Mouse (Mus musculus) forebrain, embryonic 10.5 days (tissue): Measurements from ENCODE around the gene Foxn3. TPM values are rescaled to one million over a fixed set of nuclear protein-coding genes. Genes with fewer than 3 reads are reported as not detected.

Source experiments
- DNase-seq: peaks from one replicate; pipeline ENCODE4 v3.0.0-alpha.2; 2017; ENCODE audit warnings: low spot score; ENCODE audit errors: extremely low spot score
- H3K27ac ChIP-seq: fragments of 300-500 bp; sonication (generic); 2 replicates; pipeline ENCODE4 v1.5.1; 2016; ENCODE audit warnings: mild to moderate bottlenecking
- H3K27me3 ChIP-seq: fragments of 300-500 bp; sonication (generic); 2 replicates; pipeline ENCODE4 v1.6.1; 2016; ENCODE audit warnings: mild to moderate bottlenecking; ENCODE audit not compliant: poor library complexity, severe bottlenecking
- H3K36me3 ChIP-seq: fragments of 300-500 bp; sonication (generic); replicated peaks from 2 replicates; pipeline ENCODE4 v1.6.1; 2016; ENCODE audit warnings: mild to moderate bottlenecking, moderate library complexity
- H3K4me1 ChIP-seq: fragments of 300-500 bp; sonication (generic); 2 replicates; pipeline ENCODE4 v1.6.1; 2016
- H3K4me3 ChIP-seq: fragments of 300-500 bp; sonication (generic); 2 replicates; pipeline ENCODE4 v1.5.1; 2016; ENCODE audit warnings: mild to moderate bottlenecking, moderate library complexity
- H3K9me3 ChIP-seq: fragments of 300-500 bp; sonication (generic); 2 replicates; pipeline ENCODE4 v1.6.1; 2016; ENCODE audit warnings: mild to moderate bottlenecking, moderate library complexity
- WGBS: fragments of 180-500 bp; shearing (Covaris S2); methylation state at CpG from one replicate; pipeline ENCODE4 v1.1.7; 2016; 5-methylcytosine and 5-hydroxymethylcytosine counted together
- polyA plus RNA-seq: library from polyadenylated mRNA; unstranded; fragments of >200 nt; fragmentation: Nextera tagmentation; extraction: Ambion mirVana; gene quantifications from 2 replicates; pipeline ENCODE4 v1.2.1, GENCODE M21; 2016

Gene Foxn3
- polyA plus RNA-seq, 1 experiment from 2014 or later: 47.3 TPM

DNA sequence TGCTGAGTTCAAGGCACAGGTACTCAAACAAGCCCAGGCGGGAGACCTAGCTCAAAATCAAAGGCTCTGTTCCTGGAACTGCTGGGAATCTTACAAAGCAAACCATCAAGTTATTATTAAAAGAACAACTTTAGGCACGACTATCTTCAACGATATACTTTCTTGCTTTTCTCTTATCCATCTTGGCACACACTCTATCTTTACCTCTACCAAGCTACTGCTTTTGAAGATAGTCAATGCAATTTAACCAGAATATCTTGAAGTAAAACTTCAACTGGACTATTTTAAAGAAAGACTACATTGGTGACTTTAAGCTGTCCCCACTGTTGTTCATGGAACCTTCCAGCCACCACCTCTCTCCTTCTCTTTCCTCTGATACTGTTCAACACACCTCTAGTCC, 185.7 kb downstream of the Foxn3 start:
- Histone ChIP-seq H3K9me3 (peaks cover 15% of the 10 kb centered on the region), H3K27ac (no peak overlapping the region), H3K27me3 (no peaks in the 10 kb centered on the region), H3K4me1 (peaks cover 19% of the 10 kb centered on the region; the same call in 1 of the 2 replicates), H3K4me3 (no peak overlapping the region), H3K36me3 (peaks cover 80% of the 10 kb centered on the region)
- DNase-seq: no peak
- 88% methylated on average over 3 of the region's 3 CpGs for WGBS

GRCm38 (mm10) chr12:99377069-99377468, 186.3 kb downstream of the Foxn3 start:
- peaks cover 19% of the 10 kb centered on the region; the same call in 1 of the 2 replicates for H3K4me1 ChIP-seq
- no peaks in the 10 kb centered on the region for H3K27me3 ChIP-seq
- no peak for DNase-seq
- 88% methylated on average over 10 of the region's 10 CpGs for WGBS
- no peak overlapping the region for H3K27ac ChIP-seq
- peaks cover 15% of the 10 kb centered on the region for H3K9me3 ChIP-seq
- H3K4me3 ChIP-seq: no peak overlapping the region
- H3K36me3 ChIP-seq: peaks cover 75% of the 10 kb centered on the region

- peaks cover 17% of the 10 kb centered on the region; the same call in 1 of the 2 replicates for H3K4me1 ChIP-seq
- no peak overlapping the region for H3K4me3 ChIP-seq
- WGBS: 94% methylated on average over 8 of the region's 8 CpGs
- H3K36me3 ChIP-seq: peaks cover 64% of the 10 kb centered on the region
- peaks cover 15% of the 10 kb centered on the region for H3K9me3 ChIP-seq
- H3K27me3 ChIP-seq: no peaks in the 10 kb centered on the region
- no peak for DNase-seq
- no peak overlapping the region for H3K27ac ChIP-seq
Observed at GRCm38 (mm10) chr12:99375878-99376454, 187.4 kb downstream of the Foxn3 start.

DNA sequence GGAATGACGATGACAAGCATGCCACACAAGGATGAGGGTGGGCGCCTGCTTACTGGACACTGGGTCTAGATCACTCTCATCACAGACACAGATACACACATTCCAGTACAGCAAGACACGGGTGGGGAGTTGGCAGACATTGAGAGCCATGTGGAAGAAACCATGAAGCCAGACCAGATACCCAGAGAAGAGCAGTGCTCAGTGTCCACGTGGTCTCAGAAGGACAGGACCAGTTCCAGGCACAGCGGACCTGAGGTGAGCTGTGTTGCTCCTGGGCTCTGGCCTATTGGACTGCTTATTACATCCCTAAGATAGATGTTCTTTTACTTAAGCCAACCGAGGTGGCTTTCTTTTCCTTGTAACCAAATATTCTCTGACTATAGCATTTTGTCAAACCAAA, 188.0 kb downstream of the Foxn3 start:
- Histone ChIP-seq H3K9me3 (peaks cover 15% of the 10 kb centered on the region), H3K27ac (no peak overlapping the region), H3K4me1 (peaks cover 18% of the 10 kb centered on the region; the same call in 1 of the 2 replicates), H3K36me3 (peaks cover 61% of the 10 kb centered on the region), H3K4me3 (no peak overlapping the region), H3K27me3 (no peaks in the 10 kb centered on the region)
- WGBS: 97% methylated on average over 6 of the region's 6 CpGs
- DNase-seq: no peak

DNA sequence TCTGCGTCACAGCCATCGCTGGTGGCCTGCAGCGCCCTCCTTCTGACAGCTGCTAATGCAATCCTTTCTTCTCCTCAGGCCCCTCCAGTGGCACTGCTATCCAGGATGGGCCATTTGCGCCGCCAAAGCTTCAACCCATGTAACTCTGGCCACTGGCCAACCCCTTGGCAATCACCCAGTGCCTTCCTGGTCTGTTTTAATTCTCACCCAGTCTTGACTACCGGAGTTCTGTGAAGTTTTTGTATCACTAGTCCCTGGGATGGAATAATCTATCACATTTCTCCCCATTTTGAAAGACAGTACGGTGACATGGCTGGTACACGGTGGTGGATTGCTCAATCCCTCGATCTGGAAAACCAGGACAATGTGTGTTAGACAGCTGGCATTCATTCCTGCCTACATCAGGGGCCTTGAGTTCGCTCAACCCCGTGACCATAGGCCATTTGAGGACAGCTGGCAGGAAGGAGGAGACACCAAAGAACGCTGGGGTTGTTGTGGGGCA, 189.2 kb downstream of the Foxn3 start:
- 94% methylated on average over 12 of the region's 12 CpGs for WGBS
- Histone ChIP-seq H3K27me3 (no peaks in the 10 kb centered on the region), H3K4me1 (peaks cover 25% of the 10 kb centered on the region), H3K4me3 (no peak overlapping the region), H3K27ac (no peak overlapping the region), H3K36me3 (peaks cover 60% of the 10 kb centered on the region), H3K9me3 (peaks cover 15% of the 10 kb centered on the region)
- DNase-seq: no peak

GRCm38 (mm10) chr12:99373584-99373983, 189.8 kb downstream of the Foxn3 start:
- Histone ChIP-seq H3K4me3 (no peak overlapping the region), H3K9me3 (peaks cover 15% of the 10 kb centered on the region), H3K36me3 (peaks cover 54% of the 10 kb centered on the region), H3K4me1 (peaks cover 29% of the 10 kb centered on the region), H3K27ac (no peak overlapping the region), H3K27me3 (no peaks in the 10 kb centered on the region)
- DNase-seq: no peak
- 90% methylated on average over 4 of the region's 4 CpGs for WGBS

GRCm38 (mm10) chr12:99371500-99371899, 191.9 kb downstream of the Foxn3 start:
- H3K27ac ChIP-seq: no peak overlapping the region
- 91% methylated on average over 5 of the region's 5 CpGs for WGBS
- H3K27me3 ChIP-seq: no peaks in the 10 kb centered on the region
- peaks cover 38% of the 10 kb centered on the region for H3K4me1 ChIP-seq
- no peak overlapping the region for H3K4me3 ChIP-seq
- H3K9me3 ChIP-seq: peaks cover 15% of the 10 kb centered on the region
- DNase-seq: no peak
- peaks cover 39% of the 10 kb centered on the region for H3K36me3 ChIP-seq

DNA sequence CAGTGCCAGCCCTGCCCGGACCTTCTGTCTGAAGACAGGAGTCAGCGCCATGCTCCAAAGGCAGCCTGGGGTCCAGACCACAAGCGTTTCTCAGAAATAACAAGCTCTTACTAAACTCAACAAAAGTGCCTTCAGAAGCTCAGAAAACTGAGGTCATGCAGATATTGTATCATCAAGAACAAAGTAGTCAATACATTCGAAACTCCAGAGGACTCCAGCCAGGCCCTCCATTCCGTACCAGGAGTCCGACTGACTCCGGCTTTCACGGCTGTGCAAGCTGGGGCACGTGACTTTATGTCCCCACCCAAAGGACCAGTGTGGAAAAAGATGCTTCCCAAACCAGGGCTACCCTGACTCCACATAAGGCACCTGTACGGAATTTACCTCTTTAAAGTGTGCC, 195.1 kb downstream of the Foxn3 start:
- H3K4me1 ChIP-seq: peaks cover 45% of the 10 kb centered on the region
- DNase-seq: no peak
- H3K27ac ChIP-seq: no peak overlapping the region
- no peak overlapping the region for H3K4me3 ChIP-seq
- H3K27me3 ChIP-seq: no peaks in the 10 kb centered on the region
- peaks cover 11% of the 10 kb centered on the region for H3K36me3 ChIP-seq
- no peaks in the 10 kb centered on the region for H3K9me3 ChIP-seq
- WGBS: 94% methylated on average over 10 of the region's 10 CpGs

- 88% methylated on average over 9 of the region's 9 CpGs for WGBS
- H3K4me3 ChIP-seq: no peak overlapping the region
- peaks cover 68% of the 10 kb centered on the region for H3K4me1 ChIP-seq
- peaks cover 5% of the 10 kb centered on the region; the same call in 1 of the 2 replicates for H3K36me3 ChIP-seq
- no peaks in the 10 kb centered on the region for H3K9me3 ChIP-seq
- H3K27me3 ChIP-seq: no peaks in the 10 kb centered on the region
- no peak for DNase-seq
- H3K27ac ChIP-seq: no peak overlapping the region
Observed at GRCm38 (mm10) chr12:99365999-99366398, 197.4 kb downstream of the Foxn3 start.

- H3K4me3 ChIP-seq: no peak overlapping the region
- H3K4me1 ChIP-seq: peaks cover 60% of the 10 kb centered on the region
- 86% methylated on average over 6 of the region's 6 CpGs for WGBS
- no peak for DNase-seq
- H3K36me3 ChIP-seq: peaks cover 2% of the 10 kb centered on the region; the same call in 1 of the 2 replicates
- H3K9me3 ChIP-seq: no peaks in the 10 kb centered on the region
- H3K27ac ChIP-seq: no peak overlapping the region
- no peaks in the 10 kb centered on the region for H3K27me3 ChIP-seq
Observed at GRCm38 (mm10) chr12:99364201-99364600, 199.2 kb downstream of the Foxn3 start.

DNA sequence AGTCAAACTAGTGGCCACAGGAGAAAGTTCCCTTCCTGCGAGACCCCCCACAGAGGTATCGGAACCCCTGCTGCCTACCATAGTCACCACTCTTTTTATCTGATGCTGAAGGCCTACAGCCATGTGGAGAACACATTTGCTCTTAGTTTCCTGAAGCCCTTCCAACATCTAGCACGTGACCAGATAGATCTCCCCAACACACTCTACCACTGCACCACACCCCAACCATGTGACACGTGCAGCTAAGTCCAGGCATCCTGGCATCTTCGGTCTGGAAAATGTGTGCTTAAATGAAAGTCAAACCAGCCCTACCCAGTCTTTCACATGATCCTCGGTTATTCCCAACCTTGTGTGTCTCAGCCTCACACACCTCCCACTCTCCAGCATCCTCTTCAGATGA, 200.4 kb downstream of the Foxn3 start:
- H3K9me3 ChIP-seq: no peaks in the 10 kb centered on the region
- H3K27me3 ChIP-seq: no peaks in the 10 kb centered on the region
- 91% methylated on average over 6 of the region's 6 CpGs for WGBS
- H3K27ac ChIP-seq: no peak overlapping the region
- peaks cover 54% of the 10 kb centered on the region for H3K4me1 ChIP-seq
- DNase-seq: no peak
- H3K36me3 ChIP-seq: peaks cover 2% of the 10 kb centered on the region; the same call in 1 of the 2 replicates
- no peak overlapping the region for H3K4me3 ChIP-seq

GRCm38 (mm10) chr12:99361752-99362132, 201.6 kb downstream of the Foxn3 start:
- H3K9me3 ChIP-seq: no peaks in the 10 kb centered on the region
- no peak overlapping the region for H3K4me3 ChIP-seq
- H3K36me3 ChIP-seq: peaks cover 2% of the 10 kb centered on the region; the same call in 1 of the 2 replicates
- 73% methylated on average over 5 of the region's 5 CpGs for WGBS
- peaks cover 50% of the 10 kb centered on the region for H3K4me1 ChIP-seq
- peak overlapping the region; percentile 51; the same call in 1 of the 2 replicates for H3K27ac ChIP-seq
- no peak for DNase-seq
- no peaks in the 10 kb centered on the region for H3K27me3 ChIP-seq

- WGBS: 72% methylated on average over 8 of the region's 8 CpGs
- H3K27me3 ChIP-seq: no peaks in the 10 kb centered on the region
- peaks cover 44% of the 10 kb centered on the region for H3K4me1 ChIP-seq
- DNase-seq: no peak
- H3K4me3 ChIP-seq: no peak overlapping the region
- no peaks in the 10 kb centered on the region for H3K9me3 ChIP-seq
- H3K36me3 ChIP-seq: peaks cover 2% of the 10 kb centered on the region; the same call in 1 of the 2 replicates
- H3K27ac ChIP-seq: peak overlapping the region; percentile 51; the same call in 1 of the 2 replicates
Observed at GRCm38 (mm10) chr12:99360958-99361751, 202.2 kb downstream of the Foxn3 start.
